Mouse (Mus musculus): ENCODE measurements at regions not wholly inside any gene's neighbourhood (a gene's known extent, or its start where the extent isn't known, plus 50 kb on each side); places are given as distances from the start of the nearest gene placed in this dataset.

- Histone ChIP-seq H3K4me3 (ENCODE audit: insufficient read depth, low read depth, low read length) (no peak overlapping the region), H3K4me1 (ENCODE audit: control insufficient read depth, insufficient read depth, insufficient read length, low read length) (no peaks in the 10 kb centered on the region), H3K27ac (replicated peaks; ENCODE audit: low read depth, low read length) (no peak overlapping the region)
Observed at GRCm38 (mm10) chr9:88068881-88069304, 258.1 kb upstream of the Nt5e start.

DNA sequence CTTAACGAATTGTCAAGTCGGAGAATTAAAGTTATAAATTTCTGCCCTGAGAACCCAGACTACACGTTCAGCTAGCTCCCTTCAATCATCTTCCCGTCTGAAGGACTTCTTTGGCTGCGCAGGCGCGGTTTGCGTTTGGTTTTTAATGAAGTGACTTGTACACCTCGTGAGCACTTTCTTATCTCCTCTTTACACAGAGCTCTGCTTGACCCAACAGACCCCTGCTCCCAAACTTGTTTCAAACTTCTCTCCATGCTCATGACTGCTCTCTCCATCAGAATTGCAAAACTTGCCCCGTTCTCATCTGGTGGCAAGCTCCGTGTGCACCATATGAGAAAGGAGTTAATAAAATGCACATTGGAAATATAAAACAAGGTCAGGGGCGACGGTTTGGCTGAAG is 257.2 kb upstream of the Nt5e start:
- H3K4me3 ChIP-seq (ENCODE audit: insufficient read depth, low read depth, low read length): no peak overlapping the region
- no peak overlapping the region for H3K27ac ChIP-seq (replicated peaks; ENCODE audit: low read depth, low read length)
- H3K4me1 ChIP-seq (ENCODE audit: control insufficient read depth, insufficient read depth, insufficient read length, low read length): no peaks in the 10 kb centered on the region

- Histone ChIP-seq H3K27ac (replicated peaks; ENCODE audit: low read depth, low read length) (no peak overlapping the region), H3K4me1 (ENCODE audit: control insufficient read depth, insufficient read depth, insufficient read length, low read length) (no peaks in the 10 kb centered on the region), H3K4me3 (ENCODE audit: insufficient read depth, low read depth, low read length) (no peak overlapping the region)
Observed at GRCm38 (mm10) chr9:88073165-88073564, 253.8 kb upstream of the Nt5e start.

- H3K4me3 ChIP-seq (ENCODE audit: insufficient read depth, low read depth, low read length): no peak overlapping the region
- H3K27ac ChIP-seq (replicated peaks; ENCODE audit: low read depth, low read length): no peak overlapping the region
- H3K4me1 ChIP-seq (ENCODE audit: control insufficient read depth, insufficient read depth, insufficient read length, low read length): no peaks in the 10 kb centered on the region
Observed at GRCm38 (mm10) chr9:88073579-88073978, 253.4 kb upstream of the Nt5e start.

DNA sequence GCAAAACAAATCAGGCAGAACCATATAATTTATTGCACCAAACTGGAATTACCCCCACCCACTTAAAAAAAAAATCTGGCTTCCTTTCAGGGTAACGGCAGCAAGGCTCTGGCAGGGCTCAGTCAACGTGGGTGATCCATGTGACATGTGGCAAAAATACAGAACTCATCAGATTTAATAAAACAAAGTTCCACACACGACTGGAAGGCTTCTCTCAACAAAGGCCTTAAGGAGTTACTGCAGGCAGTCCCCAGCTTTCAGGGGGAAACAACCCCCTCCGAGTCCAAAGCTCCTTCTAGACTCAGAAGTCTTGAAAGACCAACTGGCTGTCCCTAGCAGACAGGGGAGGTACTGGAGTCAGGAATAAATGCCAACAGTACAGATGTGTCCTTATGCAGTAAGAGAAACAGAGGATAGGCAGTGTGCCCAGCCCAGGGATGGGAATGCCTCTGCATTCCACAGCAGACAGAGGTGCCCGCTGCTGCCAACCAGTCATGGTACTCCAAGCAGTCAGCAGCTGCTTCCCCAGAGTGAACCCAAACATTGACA is 244.0 kb upstream of the Nt5e start:
- Histone ChIP-seq H3K4me1 (ENCODE audit: control insufficient read depth, insufficient read depth, insufficient read length, low read length) (peaks cover 2% of the 10 kb centered on the region; the same call in 1 of the 2 replicates), H3K4me3 (ENCODE audit: insufficient read depth, low read depth, low read length) (no peak overlapping the region), H3K27ac (replicated peaks; ENCODE audit: low read depth, low read length) (no peak overlapping the region)

- no peak overlapping the region for H3K4me3 ChIP-seq (ENCODE audit: insufficient read depth, low read depth, low read length)
- H3K27ac ChIP-seq (replicated peaks; ENCODE audit: low read depth, low read length): no peak overlapping the region
- peaks cover 2% of the 10 kb centered on the region; the same call in 1 of the 2 replicates for H3K4me1 ChIP-seq (ENCODE audit: control insufficient read depth, insufficient read depth, insufficient read length, low read length)
Observed at GRCm38 (mm10) chr9:88085181-88085816, 241.7 kb upstream of the Nt5e start.

- H3K4me1 ChIP-seq (ENCODE audit: control insufficient read depth, insufficient read depth, insufficient read length, low read length): peaks cover 2% of the 10 kb centered on the region; the same call in 1 of the 2 replicates
- no peak overlapping the region for H3K4me3 ChIP-seq (ENCODE audit: insufficient read depth, low read depth, low read length)
- no peak overlapping the region for H3K27ac ChIP-seq (replicated peaks; ENCODE audit: low read depth, low read length)
Observed at GRCm38 (mm10) chr9:88085866-88086265, 241.1 kb upstream of the Nt5e start.

GRCm38 (mm10) chr9:88091781-88092527 is 235.0 kb upstream of the Nt5e start:
- Histone ChIP-seq H3K4me1 (ENCODE audit: control insufficient read depth, insufficient read depth, insufficient read length, low read length) (peaks cover 2% of the 10 kb centered on the region; the same call in 1 of the 2 replicates), H3K4me3 (ENCODE audit: insufficient read depth, low read depth, low read length) (no peak overlapping the region), H3K27ac (replicated peaks; ENCODE audit: low read depth, low read length) (peak overlapping the region; percentile 55; the same call in 1 of the 2 replicates)

GRCm38 (mm10) chr9:88092561-88092960 is 234.4 kb upstream of the Nt5e start:
- no peak overlapping the region for H3K4me3 ChIP-seq (ENCODE audit: insufficient read depth, low read depth, low read length)
- H3K27ac ChIP-seq (replicated peaks; ENCODE audit: low read depth, low read length): peak overlapping the region; percentile 55; the same call in 1 of the 2 replicates
- peaks cover 2% of the 10 kb centered on the region; the same call in 1 of the 2 replicates for H3K4me1 ChIP-seq (ENCODE audit: control insufficient read depth, insufficient read depth, insufficient read length, low read length)

GRCm38 (mm10) chr9:88113094-88113493 is 213.9 kb upstream of the Nt5e start:
- no peaks in the 10 kb centered on the region for H3K4me1 ChIP-seq (ENCODE audit: control insufficient read depth, insufficient read depth, insufficient read length, low read length)
- H3K27ac ChIP-seq (replicated peaks; ENCODE audit: low read depth, low read length): no peak overlapping the region
- no peak overlapping the region for H3K4me3 ChIP-seq (ENCODE audit: insufficient read depth, low read depth, low read length)

DNA sequence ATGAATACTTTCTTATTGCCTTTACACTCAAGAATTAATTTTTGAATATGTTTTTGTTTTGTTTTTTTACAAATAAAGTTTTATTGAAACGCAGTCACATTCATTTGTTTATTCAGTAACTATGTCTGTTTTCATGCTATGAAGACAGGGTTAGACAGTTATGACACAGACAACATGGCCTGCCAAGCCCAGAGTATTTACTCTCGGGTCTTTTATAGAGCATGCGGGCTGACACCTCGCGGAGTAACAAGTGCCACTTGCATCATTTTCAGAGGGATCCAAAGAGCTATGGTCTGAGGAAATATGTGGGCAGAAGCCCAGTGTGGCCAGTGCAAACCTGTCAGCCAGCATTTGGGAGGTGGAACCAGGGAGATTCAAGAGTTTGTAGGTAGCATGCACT is 206.5 kb upstream of the Nt5e start:
- Histone ChIP-seq H3K4me1 (ENCODE audit: control insufficient read depth, insufficient read depth, insufficient read length, low read length) (no peaks in the 10 kb centered on the region), H3K4me3 (ENCODE audit: insufficient read depth, low read depth, low read length) (no peak overlapping the region), H3K27ac (replicated peaks; ENCODE audit: low read depth, low read length) (no peak overlapping the region)

- no peaks in the 10 kb centered on the region for H3K4me1 ChIP-seq (ENCODE audit: control insufficient read depth, insufficient read depth, insufficient read length, low read length)
- H3K4me3 ChIP-seq (ENCODE audit: insufficient read depth, low read depth, low read length): no peak overlapping the region
- no peak overlapping the region for H3K27ac ChIP-seq (replicated peaks; ENCODE audit: low read depth, low read length)
Observed at GRCm38 (mm10) chr9:88120963-88121570, 205.9 kb upstream of the Nt5e start.

- Histone ChIP-seq H3K4me3 (ENCODE audit: insufficient read depth, low read depth, low read length) (no peak overlapping the region), H3K27ac (replicated peaks; ENCODE audit: low read depth, low read length) (no peak overlapping the region), H3K4me1 (ENCODE audit: control insufficient read depth, insufficient read depth, insufficient read length, low read length) (no peaks in the 10 kb centered on the region)
Observed at GRCm38 (mm10) chr9:88124322-88125005, 202.5 kb upstream of the Nt5e start.

GRCm38 (mm10) chr9:88163025-88163780 is 163.8 kb upstream of the Nt5e start:
- Histone ChIP-seq H3K4me3 (ENCODE audit: insufficient read depth, low read depth, low read length) (no peak overlapping the region), H3K4me1 (ENCODE audit: control insufficient read depth, insufficient read depth, insufficient read length, low read length) (peaks cover 2% of the 10 kb centered on the region; the same call in 1 of the 2 replicates), H3K27ac (replicated peaks; ENCODE audit: low read depth, low read length) (no peak overlapping the region)

All from brown adipose tissue, adult 24 weeks (tissue).